In genomic region chr14:76798488-76798887, GRCm38 (mm10) we compare ENCODE assay signal across 17 mouse cellular contexts.
DNase-seq lines count a peak whose midpoint lies in the region; ATAC-seq and TF ChIP-seq lines count a peak whose summit lies in the region.
"Had no signal": no experiment of that assay in that cellular context is flagged by ENCODE, and none has a peak within 500 bp of the region (broad histone marks: within the 10 kb centered on the region; RNA-seq: fewer than 3 reads in every experiment).

No protein-coding gene starts in this region.

- no peak for TF ChIP-seq EP300 in liver, postnatal 0 days (IDR thresholded peaks at IDR 0.05; ENCODE audit: low read depth)

- H3K4me3 ChIP-seq in heart, embryonic 12.5 days = no peak overlapping the region
- H3K4me3 ChIP-seq in embryonic facial prominence, embryonic 15.5 days (replicated peaks) = no peak overlapping the region
- H3K4me3 ChIP-seq in limb, embryonic 13.5 days = no peak overlapping the region
- no peak overlapping the region for H3K4me3 ChIP-seq in liver, postnatal 0 days (ENCODE audit: low read depth, low read length)

- ATAC-seq in heart, embryonic 12.5 days (ENCODE audit: insufficient number of reproducible peaks, low FRiP score) = no peak
- no peak for ATAC-seq in embryonic facial prominence, embryonic 15.5 days (ENCODE audit: insufficient number of reproducible peaks, low FRiP score, low TSS enrichment, low read depth)
- ATAC-seq in limb, embryonic 13.5 days (ENCODE audit: low FRiP score, low read depth) = peak; percentile 70; the same call in 1 of the 2 replicates
- ATAC-seq in liver, postnatal 0 days = no peak
- ATAC-seq: hindbrain, postnatal 0 days had no signal

- H3K36me3 ChIP-seq in heart, embryonic 12.5 days = no peaks in the 10 kb centered on the region
- no peaks in the 10 kb centered on the region for H3K36me3 ChIP-seq in embryonic facial prominence, embryonic 15.5 days
- no peaks in the 10 kb centered on the region for H3K36me3 ChIP-seq in limb, embryonic 13.5 days
- H3K36me3 ChIP-seq in liver, postnatal 0 days (replicated peaks; ENCODE audit: insufficient read depth, low read length) = no peaks in the 10 kb centered on the region

- H3K9ac ChIP-seq in heart, embryonic 12.5 days = no peak overlapping the region
- H3K9ac ChIP-seq in embryonic facial prominence, embryonic 15.5 days = no peak overlapping the region
- no peak overlapping the region for H3K9ac ChIP-seq in limb, embryonic 13.5 days
- no peak overlapping the region for H3K9ac ChIP-seq in liver, postnatal 0 days (replicated peaks)

- H3K27me3 ChIP-seq in heart, embryonic 12.5 days (replicated peaks) = no peaks in the 10 kb centered on the region
- no peaks in the 10 kb centered on the region for H3K27me3 ChIP-seq in embryonic facial prominence, embryonic 15.5 days
- H3K27me3 ChIP-seq in limb, embryonic 13.5 days = no peaks in the 10 kb centered on the region
- no peaks in the 10 kb centered on the region for H3K27me3 ChIP-seq in liver, postnatal 0 days (ENCODE audit: insufficient read depth, low read length)

- 0 out of 2 replicates have a peak overlapping the region, but pooled peaks have one; percentile 19 for H3K27ac ChIP-seq in heart, embryonic 12.5 days (ENCODE audit: poor library complexity, severe bottlenecking)
- H3K27ac ChIP-seq in embryonic facial prominence, embryonic 15.5 days (replicated peaks) = peak overlapping the region; percentile 19
- peak overlapping the region; percentile 89 for H3K27ac ChIP-seq in limb, embryonic 13.5 days
- H3K27ac ChIP-seq in liver, postnatal 0 days (ENCODE audit: low read depth) = peak overlapping the region; percentile 64
- H3K27ac ChIP-seq: hindbrain, postnatal 0 days had no signal

- TF ChIP-seq CTCF in liver, postnatal 0 days (IDR thresholded peaks at IDR 0.05; ENCODE audit: low read depth) = no peak

- H3K4me2 ChIP-seq in heart, embryonic 12.5 days = no peak overlapping the region
- no peak overlapping the region for H3K4me2 ChIP-seq in embryonic facial prominence, embryonic 15.5 days (replicated peaks)
- H3K4me2 ChIP-seq in limb, embryonic 13.5 days (replicated peaks) = no peak overlapping the region; the same call in 1 of the 2 replicates
- H3K4me2 ChIP-seq in liver, postnatal 0 days (ENCODE audit: low read depth, low read length) = no peak overlapping the region
- H3K4me2 ChIP-seq: heart, embryonic 11.5 days had no signal

- H3K4me1 ChIP-seq in heart, embryonic 12.5 days (replicated peaks) = peaks cover 16% of the 10 kb centered on the region
- peaks cover 13% of the 10 kb centered on the region; the same call in 1 of the 2 replicates for H3K4me1 ChIP-seq in embryonic facial prominence, embryonic 15.5 days
- H3K4me1 ChIP-seq in limb, embryonic 13.5 days = peaks cover 48% of the 10 kb centered on the region
- H3K4me1 ChIP-seq in liver, postnatal 0 days (ENCODE audit: insufficient read depth) = peaks cover 19% of the 10 kb centered on the region

- WGBS in heart, embryonic 12.5 days = 64% methylated on average over 6 of the region's 6 CpGs
- WGBS in embryonic facial prominence, embryonic 15.5 days = 71% methylated on average over 6 of the region's 6 CpGs
- 60% methylated on average over 6 of the region's 6 CpGs for whole genome bisulfite sequencing in limb, embryonic 13.5 days
- 53% methylated on average over 6 of the region's 6 CpGs for WGBS in liver, postnatal 0 days (ENCODE audit: insufficient replicate concordance)

- intact Hi-C loops in heart, postnatal 25 days (cut with DNase I) = no loop called here

- H3K9me3 ChIP-seq in heart, embryonic 12.5 days (replicated peaks) = no peaks in the 10 kb centered on the region
- H3K9me3 ChIP-seq in embryonic facial prominence, embryonic 15.5 days (replicated peaks) = no peaks in the 10 kb centered on the region
- no peaks in the 10 kb centered on the region for H3K9me3 ChIP-seq in limb, embryonic 13.5 days
- H3K9me3 ChIP-seq in liver, postnatal 0 days (ENCODE audit: low read length) = no peaks in the 10 kb centered on the region

- no peak for DNase-seq in heart, postnatal 25 days (ENCODE audit: low spot score)
- DNase-seq in liver, postnatal 0 days = no peak
- no peak for DNase-seq in cerebellum, adult 9-11 months
- no peak for DNase-seq in adrenal gland, postnatal 14 days
- DNase-seq in ovary, postnatal 14 days (ENCODE audit: low spot score) = no peak
- DNase-seq: adrenal gland, postnatal 36 days; cerebellum, adult 8-10 months; gastrocnemius, postnatal 14 days; heart, postnatal 4 days; kidney, adult 8-10 months; kidney, postnatal 36 days; lung, postnatal 14 days had no signal

Comparison
In these comparisons a context has a peak if more than half of its experiments do, and no peak if none do; other contexts are left out.
1. H3K27ac ChIP-seq: peak in every context shown above with its lines; median percentile 89 in limb, embryonic 13.5 days; 64 in liver, postnatal 0 days; 19 in heart, embryonic 12.5 days; 19 in embryonic facial prominence, embryonic 15.5 days.